Mouse (Mus musculus): ENCODE data around the gene Mfsd10.

DNA sequence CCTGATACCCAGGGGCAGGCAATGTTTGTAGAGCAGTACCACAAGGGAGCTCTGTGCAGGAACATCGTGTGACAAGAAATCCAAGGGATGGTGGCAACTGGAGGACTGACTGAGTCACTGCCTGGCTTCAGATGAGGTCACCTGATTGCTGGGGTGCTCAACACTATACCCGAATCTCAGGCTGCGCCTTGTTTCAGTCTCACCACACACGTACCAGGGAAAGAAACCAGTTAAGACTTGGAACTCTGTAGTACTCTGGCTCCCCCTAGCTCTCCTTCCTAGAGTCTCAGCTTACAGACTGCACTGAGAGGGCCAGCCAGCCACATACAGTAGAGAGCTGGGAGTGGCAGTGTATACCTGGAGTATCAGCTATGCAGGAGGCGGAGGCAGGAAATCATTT is 5.9 kb upstream of the Mfsd10 start:
- TF ChIP-seq CTCF (IDR thresholded peaks at IDR 0.05; ENCODE audit: borderline replicate concordance, extremely low read depth, insufficient read depth, insufficient read length) = peak; percentile 62; the same call in 1 of the 2 replicates
- no peak for TF ChIP-seq POLR2A (IDR thresholded peaks at IDR 0.05; ENCODE audit: borderline replicate concordance, extremely low read depth, insufficient read depth, insufficient read length, poor library complexity, severe bottlenecking)
